Mouse (Mus musculus): ENCODE measurements around the gene Prpf18. TPM values are rescaled to one million over a fixed set of nuclear protein-coding genes. Genes with fewer than 3 reads are reported as not detected.

The Prpf18 gene
- polyA plus RNA-seq, 1 experiment from 2014 or later, result 40.3 TPM

DNA sequence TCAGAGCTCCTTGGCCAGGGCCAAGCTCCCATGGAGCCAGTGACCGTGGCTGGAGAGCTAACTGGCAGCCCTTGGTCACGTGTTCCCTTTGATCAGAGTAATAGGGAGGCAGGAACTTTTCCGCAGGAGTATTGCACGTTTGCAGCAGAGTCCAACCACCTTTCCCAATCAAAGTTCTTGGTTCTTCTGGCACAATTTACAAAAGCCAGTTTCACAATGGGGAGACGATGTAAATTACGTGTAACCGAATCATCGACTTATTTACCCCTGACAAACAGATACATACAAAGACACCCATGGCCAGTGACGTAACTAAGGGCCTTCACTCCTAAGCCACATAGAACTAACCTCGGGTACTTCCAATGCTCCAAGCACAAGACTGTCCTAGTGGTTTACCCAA lies 42.5 kb downstream of the Prpf18 start:
- Histone ChIP-seq H3K36me3 (peaks cover 98% of the 10 kb centered on the region), H3K9me3 (replicated peaks) (no peaks in the 10 kb centered on the region), H3K4me3 (no peak overlapping the region), H3K27me3 (ENCODE audit: low read depth, poor library complexity, severe bottlenecking) (no peaks in the 10 kb centered on the region), H3K27ac (replicated peaks) (no peak overlapping the region), H3K4me1 (no peaks in the 10 kb centered on the region)
- 91% methylated on average over 10 of the region's 10 CpGs for WGBS
- DNase-seq (ENCODE audit: low spot score), result no peak

DNA sequence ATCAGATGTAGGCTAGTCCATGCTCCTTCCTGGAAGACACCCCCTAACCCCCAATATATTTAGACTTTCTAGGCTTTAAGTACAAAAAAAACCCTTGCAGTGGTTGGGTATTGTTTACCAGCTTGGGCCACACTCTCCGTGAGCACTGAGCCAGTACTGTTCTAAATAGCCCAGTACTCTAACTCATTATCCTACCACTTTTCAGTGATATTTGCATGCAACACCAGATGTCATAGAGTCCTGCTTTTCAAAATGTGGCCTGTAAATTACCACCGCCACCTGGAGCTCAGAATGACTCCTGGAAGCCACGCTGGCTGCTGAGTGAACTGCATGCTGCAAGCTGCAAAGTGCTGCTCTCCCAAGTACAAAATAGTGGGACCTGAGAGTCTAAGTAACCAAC lies 43.7 kb downstream of the Prpf18 start:
- Histone ChIP-seq H3K4me3 (no peak overlapping the region), H3K9me3 (replicated peaks) (no peaks in the 10 kb centered on the region), H3K27ac (replicated peaks) (no peak overlapping the region), H3K36me3 (peaks cover 100% of the 10 kb centered on the region), H3K27me3 (ENCODE audit: low read depth, poor library complexity, severe bottlenecking) (no peaks in the 10 kb centered on the region), H3K4me1 (no peaks in the 10 kb centered on the region)
- no peak for DNase-seq (ENCODE audit: low spot score)
- 91% methylated on average over 3 of the region's 3 CpGs for WGBS

DNA sequence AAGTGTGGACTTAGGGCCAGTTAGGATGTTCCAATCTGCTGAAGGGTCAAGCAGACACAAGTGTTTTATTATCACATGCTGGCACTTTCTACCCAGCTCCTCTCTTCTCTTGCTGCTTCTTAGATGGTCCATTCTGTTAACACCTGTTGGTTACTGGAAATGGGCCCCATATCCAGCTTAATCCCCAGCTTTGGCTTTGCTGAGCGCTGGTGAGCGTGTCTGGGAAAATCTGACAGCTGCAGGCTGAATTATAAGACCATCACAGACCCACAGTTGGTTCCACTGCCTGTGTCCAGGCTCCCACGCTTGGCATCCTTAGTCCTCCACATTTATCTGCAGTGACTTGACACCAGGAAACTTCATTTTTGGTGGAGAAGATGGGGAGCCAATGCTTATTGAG lies 45.4 kb downstream of the Prpf18 start:
- Histone ChIP-seq H3K36me3 (peaks cover 100% of the 10 kb centered on the region), H3K27me3 (ENCODE audit: low read depth, poor library complexity, severe bottlenecking) (no peaks in the 10 kb centered on the region), H3K27ac (replicated peaks) (no peak overlapping the region), H3K4me1 (no peaks in the 10 kb centered on the region), H3K4me3 (no peak overlapping the region), H3K9me3 (replicated peaks) (no peaks in the 10 kb centered on the region)
- WGBS, result 94% methylated on average over 3 of the region's 3 CpGs
- DNase-seq (ENCODE audit: low spot score), result no peak

DNA sequence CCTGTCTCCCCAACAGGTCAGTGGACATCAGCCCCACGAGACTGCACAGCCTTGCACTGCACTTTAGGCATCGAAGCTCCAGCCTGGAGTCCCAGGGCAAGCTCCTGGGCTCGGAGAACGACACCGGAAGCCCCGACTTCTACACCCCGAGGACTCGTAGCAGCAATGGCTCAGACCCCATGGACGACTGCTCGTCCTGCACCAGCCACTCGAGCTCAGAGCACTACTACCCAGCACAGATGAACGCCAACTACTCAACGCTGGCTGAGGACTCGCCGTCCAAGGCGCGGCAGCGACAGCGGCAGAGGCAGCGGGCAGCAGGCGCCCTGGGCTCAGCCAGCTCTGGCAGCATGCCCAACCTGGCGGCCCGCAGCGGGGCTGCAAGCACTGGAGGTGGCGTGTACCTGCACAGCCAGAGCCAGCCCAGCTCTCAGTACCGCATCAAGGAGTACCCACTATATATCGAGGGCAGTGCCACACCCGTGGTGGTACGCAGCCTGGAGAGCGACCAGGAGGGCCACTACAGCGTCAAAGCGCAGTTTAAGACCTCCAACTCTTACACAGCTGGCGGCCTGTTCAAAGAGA lies 48.5 kb downstream of the Prpf18 start:
- peaks cover 100% of the 10 kb centered on the region for H3K36me3 ChIP-seq
- WGBS, result 86% methylated on average over 33 of the region's 33 CpGs

DNA sequence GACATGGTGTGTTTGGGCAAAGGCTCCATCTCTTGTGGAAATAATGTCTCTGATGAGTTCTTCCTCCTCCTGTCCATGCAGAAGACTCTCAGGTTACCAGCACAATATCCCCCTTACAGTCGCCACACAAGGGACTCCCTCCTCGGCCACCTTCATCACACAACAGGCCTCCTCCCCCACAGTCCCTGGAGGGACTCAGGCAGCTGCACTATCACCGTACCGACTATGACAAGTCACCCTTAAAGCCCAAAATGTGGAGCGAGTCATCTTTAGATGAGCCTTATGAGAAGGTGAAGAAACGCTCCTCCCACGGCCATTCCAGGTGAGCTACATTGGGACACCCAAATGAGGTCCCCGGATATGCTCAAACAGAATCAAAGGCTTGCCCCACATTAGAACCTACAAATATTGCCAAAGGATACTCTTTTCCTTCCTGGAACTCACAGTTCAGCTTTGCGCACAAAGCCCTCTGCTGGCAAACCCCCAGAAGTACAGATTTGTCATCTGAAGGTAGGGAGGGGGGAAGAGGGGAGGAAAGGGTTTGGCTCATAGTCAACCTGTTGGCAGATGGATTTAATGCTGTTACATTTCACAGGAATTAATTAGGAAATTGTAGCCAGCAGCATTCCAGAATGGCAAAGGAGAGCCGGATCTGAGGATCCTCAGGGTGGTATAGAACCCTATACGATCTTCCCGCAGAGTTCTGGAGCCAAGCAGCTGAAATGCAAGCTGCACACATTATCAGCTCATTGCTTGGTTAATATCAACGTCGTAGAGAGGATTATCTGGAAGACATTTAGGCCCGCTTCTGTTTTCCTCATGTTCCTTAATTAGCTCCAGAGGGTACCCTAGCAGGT lies 50.7 kb downstream of the Prpf18 start:
- peaks cover 100% of the 10 kb centered on the region for H3K36me3 ChIP-seq
- H3K9me3 ChIP-seq (replicated peaks), result no peaks in the 10 kb centered on the region
- H3K4me3 ChIP-seq, result no peak overlapping the region
- H3K4me1 ChIP-seq, result peaks cover 16% of the 10 kb centered on the region
- 73% methylated on average over 15 of the region's 15 CpGs for WGBS
- H3K27ac ChIP-seq (replicated peaks), result no peak overlapping the region
- no peaks in the 10 kb centered on the region for H3K27me3 ChIP-seq (ENCODE audit: low read depth, poor library complexity, severe bottlenecking)
- peak; percentile 48 for DNase-seq (ENCODE audit: low spot score)

More for the DNA sequence above, 48.5 kb downstream of the Prpf18 start:
- H3K4me3 ChIP-seq, result no peak overlapping the region
- no peaks in the 10 kb centered on the region for H3K9me3 ChIP-seq (replicated peaks)
- no peak for DNase-seq (ENCODE audit: low spot score)
- H3K27ac ChIP-seq (replicated peaks), result no peak overlapping the region
- H3K27me3 ChIP-seq (ENCODE audit: low read depth, poor library complexity, severe bottlenecking), result no peaks in the 10 kb centered on the region
- peaks cover 16% of the 10 kb centered on the region for H3K4me1 ChIP-seq

DNA sequence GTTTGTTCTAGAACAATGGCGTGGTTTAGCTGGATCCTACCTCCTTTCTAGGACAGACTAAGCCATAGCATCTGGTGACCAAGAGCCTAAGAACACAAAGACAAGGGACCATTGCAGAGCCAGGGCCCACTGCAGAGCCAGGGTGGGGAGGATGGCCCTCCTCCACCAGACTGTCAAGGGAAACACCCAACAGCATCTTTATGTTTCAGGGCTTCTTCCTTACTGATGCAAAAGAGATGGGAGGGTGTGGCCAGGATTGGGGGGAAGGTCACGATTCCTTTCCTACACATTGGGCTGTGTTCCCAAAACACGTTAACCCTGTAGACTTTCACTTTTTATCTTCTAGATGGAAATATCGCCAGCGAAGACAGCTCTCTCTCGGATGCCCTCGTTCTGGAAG lies 54.9 kb downstream of the Prpf18 start:
- Histone ChIP-seq H3K27me3 (ENCODE audit: low read depth, poor library complexity, severe bottlenecking) (no peaks in the 10 kb centered on the region), H3K4me3 (no peak overlapping the region), H3K36me3 (peaks cover 100% of the 10 kb centered on the region), H3K9me3 (replicated peaks) (no peaks in the 10 kb centered on the region), H3K27ac (replicated peaks) (no peak overlapping the region), H3K4me1 (peaks cover 19% of the 10 kb centered on the region)
- DNase-seq (ENCODE audit: low spot score), result no peak
- WGBS, result 96% methylated on average over 7 of the region's 7 CpGs

DNA sequence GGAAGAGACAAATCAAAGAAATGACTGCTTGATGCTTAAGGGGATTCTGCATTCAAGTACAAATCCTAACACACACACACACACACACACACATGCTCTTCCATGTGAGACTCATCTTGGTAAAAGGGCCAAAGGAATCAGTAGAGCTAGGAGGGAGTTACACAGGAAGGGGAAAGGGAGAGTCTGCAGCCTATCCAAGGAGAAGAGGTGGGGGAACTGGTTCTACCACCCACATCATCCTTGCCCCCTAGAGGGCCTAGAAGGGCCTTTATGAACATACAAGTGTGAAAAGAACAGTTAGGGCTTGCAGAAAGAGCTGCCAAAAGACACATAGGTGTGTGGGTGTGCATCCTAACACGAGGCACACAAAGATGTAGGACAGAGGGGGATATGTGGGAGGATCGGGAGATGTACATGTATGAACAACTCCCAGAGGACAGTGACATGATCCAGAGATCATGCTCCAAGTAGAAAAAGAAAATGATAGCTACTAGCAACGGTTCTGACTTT lies 58.0 kb downstream of the Prpf18 start:
- H3K27me3 ChIP-seq (ENCODE audit: low read depth, poor library complexity, severe bottlenecking), result no peaks in the 10 kb centered on the region
- no peak overlapping the region for H3K27ac ChIP-seq (replicated peaks)
- H3K4me1 ChIP-seq, result peaks cover 4% of the 10 kb centered on the region; the same call in 1 of the 2 replicates
- no peak for DNase-seq (ENCODE audit: low spot score)
- H3K36me3 ChIP-seq, result peaks cover 99% of the 10 kb centered on the region
- 93% methylated on average over 3 of the region's 3 CpGs for WGBS
- H3K9me3 ChIP-seq (replicated peaks), result no peaks in the 10 kb centered on the region
- no peak overlapping the region for H3K4me3 ChIP-seq

DNA sequence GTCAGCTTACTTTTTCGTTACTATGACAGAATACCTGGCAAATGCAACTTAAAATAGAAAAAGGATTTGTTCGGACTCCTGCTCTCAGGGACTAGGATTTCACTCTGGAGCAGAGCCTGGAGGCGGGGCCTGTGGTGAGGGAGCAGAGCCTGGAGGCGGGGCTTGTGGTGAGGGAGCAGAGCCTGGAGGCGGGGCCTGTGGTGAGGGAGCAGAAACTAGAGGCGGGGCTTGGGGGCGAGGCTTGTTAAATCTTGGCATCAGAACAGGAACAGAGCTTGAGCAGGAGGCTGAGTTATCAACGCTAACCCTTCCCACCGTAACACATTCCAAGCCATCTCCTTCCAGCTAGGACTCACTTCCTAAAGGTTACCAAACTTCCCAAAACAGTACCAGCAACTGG lies 58.5 kb downstream of the Prpf18 start:
- no peaks in the 10 kb centered on the region for H3K27me3 ChIP-seq (ENCODE audit: low read depth, poor library complexity, severe bottlenecking)
- H3K36me3 ChIP-seq, result peaks cover 99% of the 10 kb centered on the region
- no peak overlapping the region for H3K27ac ChIP-seq (replicated peaks)
- no peak overlapping the region for H3K4me3 ChIP-seq
- DNase-seq (ENCODE audit: low spot score), result peak; percentile 48
- peaks cover 4% of the 10 kb centered on the region; the same call in 1 of the 2 replicates for H3K4me1 ChIP-seq
- 41% methylated on average over 9 of the region's 9 CpGs for WGBS
- H3K9me3 ChIP-seq (replicated peaks), result no peaks in the 10 kb centered on the region

DNA sequence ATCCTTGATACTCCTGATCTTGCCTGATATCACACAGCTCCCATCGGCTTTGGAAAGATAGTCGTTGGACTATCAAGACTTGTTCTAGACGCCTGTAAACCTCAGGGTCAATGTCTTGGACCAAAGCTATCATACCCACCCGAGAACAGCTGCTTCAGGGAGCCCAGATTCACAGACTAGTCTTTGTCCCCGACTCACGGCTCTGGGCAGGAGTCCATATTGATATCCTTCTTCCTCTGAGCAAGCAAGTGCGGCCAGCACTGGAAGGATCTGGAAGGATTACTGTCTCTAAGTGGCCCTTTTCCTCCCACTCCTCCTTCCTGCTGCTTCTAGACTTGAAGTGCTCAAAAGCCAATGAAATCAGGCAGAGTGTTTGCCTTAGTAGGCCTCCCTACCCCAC lies 59.2 kb downstream of the Prpf18 start:
- Histone ChIP-seq H3K4me3 (no peak overlapping the region), H3K27ac (replicated peaks) (no peak overlapping the region), H3K36me3 (peaks cover 99% of the 10 kb centered on the region), H3K4me1 (peaks cover 4% of the 10 kb centered on the region; the same call in 1 of the 2 replicates), H3K9me3 (replicated peaks) (no peaks in the 10 kb centered on the region), H3K27me3 (ENCODE audit: low read depth, poor library complexity, severe bottlenecking) (no peaks in the 10 kb centered on the region)
- WGBS, result 94% methylated on average over 7 of the region's 7 CpGs
- no peak for DNase-seq (ENCODE audit: low spot score)

DNA sequence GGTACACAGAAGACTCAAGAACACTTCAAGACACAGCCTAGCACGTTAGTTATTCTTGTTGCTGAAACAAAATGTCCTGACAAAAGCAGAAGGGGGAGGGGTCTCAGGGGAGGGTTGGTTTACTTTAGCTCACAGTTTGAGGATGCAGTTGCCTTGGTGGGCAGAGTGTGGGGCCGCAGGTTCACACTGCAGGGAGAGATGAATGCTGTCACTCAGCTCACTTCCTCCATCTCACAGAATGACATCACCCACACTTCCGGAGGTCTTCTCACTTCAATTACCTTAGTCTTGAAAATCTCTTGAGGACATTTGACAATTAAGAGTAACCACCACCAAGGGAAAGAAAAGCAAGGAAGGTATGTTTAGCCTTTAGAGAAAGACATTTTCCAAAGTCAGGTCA lies 60.3 kb downstream of the Prpf18 start:
- DNase-seq (ENCODE audit: low spot score), result no peak
- H3K4me1 ChIP-seq, result peaks cover 8% of the 10 kb centered on the region; the same call in 1 of the 2 replicates
- no peak overlapping the region for H3K27ac ChIP-seq (replicated peaks)
- peaks cover 99% of the 10 kb centered on the region for H3K36me3 ChIP-seq
- H3K27me3 ChIP-seq (ENCODE audit: low read depth, poor library complexity, severe bottlenecking), result no peaks in the 10 kb centered on the region
- H3K4me3 ChIP-seq, result no peak overlapping the region
- no peaks in the 10 kb centered on the region for H3K9me3 ChIP-seq (replicated peaks)
- 92% methylated on average over 3 of the region's 3 CpGs for WGBS

DNA sequence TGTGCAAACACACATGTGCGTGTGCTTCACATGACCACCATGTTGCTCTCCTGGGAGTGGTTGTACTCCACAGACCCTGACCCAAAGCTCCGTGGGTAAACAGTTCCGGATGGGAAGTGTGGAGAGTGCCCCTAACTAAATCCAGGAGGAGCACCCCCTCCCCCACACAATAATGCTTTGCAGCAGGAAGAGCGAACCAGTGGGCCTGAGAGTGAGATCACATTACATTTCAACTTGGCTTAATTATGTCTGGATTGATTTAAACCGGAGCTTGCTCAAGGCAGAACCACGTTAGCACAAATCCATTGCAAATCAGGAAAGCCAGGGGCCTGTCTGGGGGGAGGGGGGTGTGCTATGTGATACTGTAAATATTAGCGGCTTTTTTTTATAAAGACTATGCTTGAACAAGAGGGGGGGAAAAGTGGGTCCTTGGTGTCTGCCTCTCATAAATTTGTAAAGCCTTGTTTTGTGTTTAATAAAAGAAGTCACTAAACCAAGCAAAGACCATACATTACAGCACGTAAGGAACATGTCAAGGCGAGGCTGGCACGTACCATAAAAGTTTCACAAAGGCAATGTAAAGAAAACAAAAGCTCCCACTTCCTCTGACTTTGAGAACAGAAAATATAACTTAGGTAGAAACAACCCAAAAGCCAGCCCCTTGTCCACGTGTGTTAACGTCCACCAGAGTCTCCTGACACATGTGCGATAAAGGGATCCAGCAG lies 64.1 kb downstream of the Prpf18 start:
- no peak overlapping the region for H3K4me3 ChIP-seq
- peak; percentile 20 for DNase-seq (ENCODE audit: low spot score)
- 73% methylated on average over 13 of the region's 13 CpGs for WGBS
- H3K27me3 ChIP-seq (ENCODE audit: low read depth, poor library complexity, severe bottlenecking), result no peaks in the 10 kb centered on the region
- peaks cover 4% of the 10 kb centered on the region; the same call in 1 of the 2 replicates for H3K4me1 ChIP-seq
- H3K27ac ChIP-seq (replicated peaks), result no peak overlapping the region
- H3K36me3 ChIP-seq, result peaks cover 85% of the 10 kb centered on the region
- no peaks in the 10 kb centered on the region for H3K9me3 ChIP-seq (replicated peaks)

DNA sequence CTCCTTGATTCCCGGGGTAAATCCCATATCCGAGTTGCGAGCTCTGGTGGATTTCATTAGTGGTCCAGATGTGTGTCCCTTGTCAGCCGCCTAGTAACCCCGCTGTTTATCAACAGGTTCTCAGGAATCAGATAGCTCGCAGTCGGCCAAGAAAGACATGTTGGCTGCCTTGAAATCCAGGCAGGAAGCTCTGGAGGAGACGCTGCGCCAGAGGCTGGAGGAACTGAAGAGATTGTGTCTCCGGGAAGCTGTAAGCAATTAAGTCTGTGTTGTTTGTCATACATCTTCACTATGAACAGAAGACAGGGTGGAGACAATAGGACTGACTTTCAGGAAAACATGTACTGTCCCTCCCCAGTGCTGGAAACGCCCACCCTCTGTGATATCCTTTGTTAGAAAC lies 65.7 kb downstream of the Prpf18 start:
- no peak overlapping the region for H3K27ac ChIP-seq (replicated peaks)
- no peak for DNase-seq (ENCODE audit: low spot score)
- H3K27me3 ChIP-seq (ENCODE audit: low read depth, poor library complexity, severe bottlenecking), result no peaks in the 10 kb centered on the region
- peaks cover 85% of the 10 kb centered on the region for H3K36me3 ChIP-seq
- WGBS, result 72% methylated on average over 11 of the region's 11 CpGs
- no peak overlapping the region for H3K4me3 ChIP-seq
- H3K4me1 ChIP-seq, result peaks cover 4% of the 10 kb centered on the region; the same call in 1 of the 2 replicates
- H3K9me3 ChIP-seq (replicated peaks), result no peaks in the 10 kb centered on the region

Data from midbrain, embryonic 10.5 days (tissue).